Mouse (Mus musculus) embryonic facial prominence, embryonic 10.5 days (tissue): ENCODE data around the gene Vwf. TPM values are rescaled to one million over a fixed set of nuclear protein-coding genes. Genes with fewer than 3 reads are reported as not detected.

Experiments
- DNase-seq: peaks from one replicate; pipeline ENCODE4 v3.0.0-alpha.2; 2017; ENCODE audit warnings: low spot score
- H3K27ac ChIP-seq: fragments of 300-500 bp; sonication (generic); replicated peaks from 2 replicates; pipeline ENCODE4 v1.5.1; 2016; ENCODE audit warnings: mild to moderate bottlenecking
- H3K27me3 ChIP-seq: fragments of 300-500 bp; sonication (generic); replicated peaks from 2 replicates; pipeline ENCODE4 v1.6.1; 2016; ENCODE audit warnings: low read depth, mild to moderate bottlenecking; ENCODE audit not compliant: poor library complexity, severe bottlenecking
- H3K36me3 ChIP-seq: fragments of 300-500 bp; sonication (generic); replicated peaks from 2 replicates; pipeline ENCODE4 v1.6.1; 2016; ENCODE audit warnings: mild to moderate bottlenecking, moderate library complexity
- H3K4me1 ChIP-seq: fragments of 300-500 bp; sonication (generic); 2 replicates; pipeline ENCODE4 v1.6.1; 2016
- H3K4me3 ChIP-seq: fragments of 300-500 bp; sonication (generic); 2 replicates; pipeline ENCODE4 v1.5.1; 2016; ENCODE audit warnings: mild to moderate bottlenecking, moderate library complexity
- H3K9me3 ChIP-seq: fragments of 300-500 bp; sonication (generic); 2 replicates; pipeline ENCODE4 v1.6.1; 2016; ENCODE audit warnings: mild to moderate bottlenecking
- WGBS: fragments of 180-500 bp; shearing (Covaris S2); methylation state at CpG from one replicate; pipeline ENCODE4 v1.1.7; 2016; 5-methylcytosine and 5-hydroxymethylcytosine counted together
- polyA plus RNA-seq: library from polyadenylated mRNA; unstranded; fragments of >200 nt; fragmentation: Nextera tagmentation; extraction: Ambion mirVana; gene quantifications from 2 replicates; pipeline ENCODE4 v1.2.1, GENCODE M21; 2016

The Vwf gene
- polyA plus RNA-seq, 1 experiment from 2014 or later = 8.6 TPM

- H3K4me1 ChIP-seq = peaks cover 26% of the 10 kb centered on the region
- 28% methylated on average over 9 of the region's 9 CpGs for WGBS
- DNase-seq = peak; percentile 80
- H3K27ac ChIP-seq = no peak overlapping the region
- no peak overlapping the region for H3K4me3 ChIP-seq
- H3K9me3 ChIP-seq = no peaks in the 10 kb centered on the region
- H3K27me3 ChIP-seq = peaks cover 36% of the 10 kb centered on the region; the same call in 1 of the 2 replicates
- H3K36me3 ChIP-seq = no peaks in the 10 kb centered on the region
Measured at GRCm38 (mm10) chr6:125604463-125605191, 58.1 kb downstream of the Vwf start.

- Histone ChIP-seq H3K27me3 (0 out of 2 replicates have a peak, but pooled peaks cover 22% of the 10 kb centered on the region), H3K36me3 (no peaks in the 10 kb centered on the region), H3K27ac (no peak overlapping the region), H3K4me3 (no peak overlapping the region), H3K4me1 (no peaks in the 10 kb centered on the region), H3K9me3 (no peaks in the 10 kb centered on the region)
- DNase-seq = no peak
- WGBS = 68% methylated on average over 6 of the region's 6 CpGs
Measured at GRCm38 (mm10) chr6:125609025-125609424, 62.5 kb downstream of the Vwf start.

- no peak for DNase-seq
- H3K27me3 ChIP-seq = 0 out of 2 replicates have a peak, but pooled peaks cover 5% of the 10 kb centered on the region
- no peak overlapping the region for H3K27ac ChIP-seq
- H3K36me3 ChIP-seq = no peaks in the 10 kb centered on the region
- WGBS = 88% methylated on average over 1 of the region's 1 CpGs
- no peaks in the 10 kb centered on the region for H3K4me1 ChIP-seq
- H3K4me3 ChIP-seq = no peak overlapping the region
- H3K9me3 ChIP-seq = no peaks in the 10 kb centered on the region
Measured at GRCm38 (mm10) chr6:125617855-125618254, 71.3 kb downstream of the Vwf start.

- peak; percentile 52 for DNase-seq
- no peaks in the 10 kb centered on the region for H3K4me1 ChIP-seq
- no peaks in the 10 kb centered on the region for H3K36me3 ChIP-seq
- WGBS = 50% methylated on average over 6 of the region's 6 CpGs
- H3K27ac ChIP-seq = no peak overlapping the region
- 0 out of 2 replicates have a peak, but pooled peaks cover 5% of the 10 kb centered on the region for H3K27me3 ChIP-seq
- no peak overlapping the region for H3K4me3 ChIP-seq
- H3K9me3 ChIP-seq = no peaks in the 10 kb centered on the region
Measured at GRCm38 (mm10) chr6:125620764-125621163, 74.2 kb downstream of the Vwf start.

GRCm38 (mm10) chr6:125622434-125622833, 75.9 kb downstream of the Vwf start:
- Histone ChIP-seq H3K27ac (no peak overlapping the region), H3K4me1 (no peaks in the 10 kb centered on the region), H3K9me3 (no peaks in the 10 kb centered on the region), H3K36me3 (no peaks in the 10 kb centered on the region), H3K4me3 (no peak overlapping the region), H3K27me3 (0 out of 2 replicates have a peak, but pooled peaks cover 5% of the 10 kb centered on the region)
- WGBS = 58% methylated on average over 2 of the region's 2 CpGs
- no peak for DNase-seq

GRCm38 (mm10) chr6:125640486-125640885, 93.9 kb downstream of the Vwf start:
- Histone ChIP-seq H3K27ac (no peak overlapping the region), H3K36me3 (no peaks in the 10 kb centered on the region), H3K9me3 (no peaks in the 10 kb centered on the region), H3K4me3 (no peak overlapping the region), H3K4me1 (no peaks in the 10 kb centered on the region), H3K27me3 (0 out of 2 replicates have a peak, but pooled peaks cover 4% of the 10 kb centered on the region)
- DNase-seq = no peak
- WGBS = 59% methylated on average over 4 of the region's 4 CpGs

- no peaks in the 10 kb centered on the region for H3K36me3 ChIP-seq
- no peaks in the 10 kb centered on the region for H3K4me1 ChIP-seq
- H3K27ac ChIP-seq = no peak overlapping the region
- H3K9me3 ChIP-seq = no peaks in the 10 kb centered on the region
- no peak for DNase-seq
- H3K4me3 ChIP-seq = no peak overlapping the region
- no peaks in the 10 kb centered on the region for H3K27me3 ChIP-seq
- 89% methylated on average over 8 of the region's 8 CpGs for WGBS
Measured at GRCm38 (mm10) chr6:125641146-125641545, 94.6 kb downstream of the Vwf start.

GRCm38 (mm10) chr6:125648964-125649363, 102.4 kb downstream of the Vwf start:
- H3K27me3 ChIP-seq = no peaks in the 10 kb centered on the region
- H3K9me3 ChIP-seq = no peaks in the 10 kb centered on the region
- H3K4me1 ChIP-seq = no peaks in the 10 kb centered on the region
- WGBS = 89% methylated on average over 12 of the region's 12 CpGs
- no peaks in the 10 kb centered on the region for H3K36me3 ChIP-seq
- H3K4me3 ChIP-seq = no peak overlapping the region
- DNase-seq = no peak
- H3K27ac ChIP-seq = no peak overlapping the region

- H3K27ac ChIP-seq = no peak overlapping the region
- DNase-seq = no peak
- H3K9me3 ChIP-seq = no peaks in the 10 kb centered on the region
- H3K4me1 ChIP-seq = no peaks in the 10 kb centered on the region
- no peak overlapping the region for H3K4me3 ChIP-seq
- 83% methylated on average over 3 of the region's 3 CpGs for WGBS
- no peaks in the 10 kb centered on the region for H3K36me3 ChIP-seq
- no peaks in the 10 kb centered on the region for H3K27me3 ChIP-seq
Measured at GRCm38 (mm10) chr6:125651335-125651734, 104.8 kb downstream of the Vwf start.

- H3K27me3 ChIP-seq = no peaks in the 10 kb centered on the region
- WGBS = 75% methylated on average over 1 of the region's 1 CpGs
- no peaks in the 10 kb centered on the region for H3K4me1 ChIP-seq
- no peak overlapping the region for H3K27ac ChIP-seq
- H3K9me3 ChIP-seq = no peaks in the 10 kb centered on the region
- DNase-seq = no peak
- H3K36me3 ChIP-seq = no peaks in the 10 kb centered on the region
- H3K4me3 ChIP-seq = no peak overlapping the region
Measured at GRCm38 (mm10) chr6:125653416-125653815, 106.8 kb downstream of the Vwf start.

- Histone ChIP-seq H3K9me3 (no peaks in the 10 kb centered on the region), H3K27me3 (no peaks in the 10 kb centered on the region), H3K4me1 (no peaks in the 10 kb centered on the region), H3K27ac (no peak overlapping the region), H3K36me3 (no peaks in the 10 kb centered on the region), H3K4me3 (no peak overlapping the region)
- 90% methylated on average over 13 of the region's 13 CpGs for WGBS
- DNase-seq = no peak
Measured at GRCm38 (mm10) chr6:125656921-125657320, 110.3 kb downstream of the Vwf start.

GRCm38 (mm10) chr6:125657966-125658365, 111.4 kb downstream of the Vwf start:
- H3K9me3 ChIP-seq = no peaks in the 10 kb centered on the region
- no peak overlapping the region for H3K27ac ChIP-seq
- WGBS = 85% methylated on average over 5 of the region's 5 CpGs
- DNase-seq = no peak
- no peaks in the 10 kb centered on the region for H3K4me1 ChIP-seq
- no peak overlapping the region for H3K4me3 ChIP-seq
- no peaks in the 10 kb centered on the region for H3K36me3 ChIP-seq
- H3K27me3 ChIP-seq = no peaks in the 10 kb centered on the region; the same call in 1 of the 2 replicates

GRCm38 (mm10) chr6:125661106-125661877, 114.7 kb downstream of the Vwf start:
- no peaks in the 10 kb centered on the region for H3K9me3 ChIP-seq
- no peaks in the 10 kb centered on the region for H3K4me1 ChIP-seq
- peak; percentile 86 for DNase-seq
- no peak overlapping the region for H3K27ac ChIP-seq
- H3K27me3 ChIP-seq = no peaks in the 10 kb centered on the region; the same call in 1 of the 2 replicates
- no peaks in the 10 kb centered on the region for H3K36me3 ChIP-seq
- 47% methylated on average over 14 of the region's 14 CpGs for WGBS
- no peak overlapping the region for H3K4me3 ChIP-seq
